Mouse (Mus musculus): ENCODE measurements around the gene Rora. TPM values are rescaled to one million over a fixed set of nuclear protein-coding genes. Genes with fewer than 3 reads are reported as not detected.

The Rora gene
- polyA plus RNA-seq, 1 experiment from 2014 or later = 11.1 TPM

DNA sequence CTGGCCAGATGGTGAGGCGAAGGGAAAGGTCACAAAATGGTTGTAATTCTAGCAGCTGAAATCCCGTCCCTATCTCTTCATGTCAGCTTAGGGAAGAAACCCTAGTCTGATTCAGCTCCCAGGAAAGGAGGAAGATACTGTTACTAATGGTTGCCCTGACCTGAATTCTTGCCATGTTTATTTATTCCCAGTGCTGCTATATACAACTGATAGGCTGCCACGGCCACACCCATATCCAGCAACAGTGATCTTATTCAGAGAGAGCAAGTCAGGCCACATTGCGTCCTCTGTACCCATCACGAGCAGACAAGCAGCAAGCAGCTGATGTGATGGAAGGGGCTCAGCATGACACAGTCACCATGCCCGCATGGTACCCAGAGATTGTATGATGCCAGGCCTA, 150.6 kb downstream of the Rora start:
- Histone ChIP-seq H3K4me2 (no peak overlapping the region), H3K9me3 (no peaks in the 10 kb centered on the region), H3K27me3 (no peaks in the 10 kb centered on the region), H3K36me3 (no peaks in the 10 kb centered on the region), H3K4me1 (replicated peaks) (peaks cover 29% of the 10 kb centered on the region), H3K27ac (replicated peaks) (peak overlapping the region; percentile 1; the same call in 1 of the 2 replicates), H3K9ac (no peak overlapping the region), H3K4me3 (no peak overlapping the region)
- 65% methylated on average over 6 of the region's 6 CpGs for WGBS
- ATAC-seq (ENCODE audit: low read depth) = no peak

DNA sequence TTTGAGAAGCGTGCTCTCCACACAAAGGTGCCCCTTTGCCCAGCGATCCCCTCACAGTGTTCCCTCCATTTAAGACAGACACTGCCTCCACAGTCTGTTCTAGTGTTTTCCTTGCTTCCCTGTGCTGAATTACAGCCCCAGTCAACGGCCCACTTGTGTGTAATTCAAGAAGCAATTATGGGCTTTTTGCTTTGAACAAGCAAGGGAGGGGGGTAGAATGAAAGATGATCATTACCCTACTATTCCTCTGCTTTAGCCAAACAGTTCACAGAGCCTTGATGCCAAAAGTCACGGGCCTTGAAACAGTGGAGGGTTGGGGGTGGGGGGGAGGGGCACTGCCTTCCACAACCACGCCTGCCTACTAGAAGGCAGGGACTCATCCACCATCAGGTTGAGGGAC, 152.2 kb downstream of the Rora start:
- ATAC-seq (ENCODE audit: low read depth) = peak; percentile 62
- Histone ChIP-seq H3K4me2 (no peak overlapping the region), H3K4me1 (replicated peaks) (peaks cover 32% of the 10 kb centered on the region), H3K27ac (replicated peaks) (peak overlapping the region; percentile 68), H3K27me3 (no peaks in the 10 kb centered on the region), H3K4me3 (no peak overlapping the region), H3K36me3 (no peaks in the 10 kb centered on the region), H3K9me3 (no peaks in the 10 kb centered on the region), H3K9ac (no peak overlapping the region)
- 15% methylated on average over 5 of the region's 5 CpGs for WGBS

DNA sequence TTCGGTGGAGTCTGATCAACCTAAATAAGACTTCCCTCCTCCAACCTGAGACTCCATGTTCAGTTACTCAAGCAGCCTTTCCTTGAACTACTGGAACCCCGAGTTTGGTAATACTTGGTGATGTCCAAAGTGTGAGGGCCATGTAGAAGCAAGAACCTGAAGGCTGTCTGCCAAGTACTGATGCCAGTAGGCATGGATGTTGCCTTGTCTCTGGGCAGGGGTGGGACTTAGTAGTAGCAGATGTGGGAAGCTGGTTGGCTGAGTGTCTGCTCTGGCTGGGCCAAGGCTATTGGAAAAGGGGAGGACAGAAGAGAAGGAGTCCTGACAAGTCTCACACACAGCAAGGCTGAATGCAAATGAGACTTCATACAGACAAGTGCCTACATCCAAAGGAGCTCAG, 154.1 kb downstream of the Rora start:
- no peaks in the 10 kb centered on the region for H3K27me3 ChIP-seq
- no peak overlapping the region for H3K4me2 ChIP-seq
- no peaks in the 10 kb centered on the region for H3K9me3 ChIP-seq
- WGBS = 91% methylated on average over 2 of the region's 2 CpGs
- no peak overlapping the region for H3K9ac ChIP-seq
- H3K27ac ChIP-seq (replicated peaks) = no peak overlapping the region
- ATAC-seq (ENCODE audit: low read depth) = no peak
- H3K4me3 ChIP-seq = no peak overlapping the region
- H3K4me1 ChIP-seq (replicated peaks) = peaks cover 39% of the 10 kb centered on the region
- no peaks in the 10 kb centered on the region for H3K36me3 ChIP-seq

DNA sequence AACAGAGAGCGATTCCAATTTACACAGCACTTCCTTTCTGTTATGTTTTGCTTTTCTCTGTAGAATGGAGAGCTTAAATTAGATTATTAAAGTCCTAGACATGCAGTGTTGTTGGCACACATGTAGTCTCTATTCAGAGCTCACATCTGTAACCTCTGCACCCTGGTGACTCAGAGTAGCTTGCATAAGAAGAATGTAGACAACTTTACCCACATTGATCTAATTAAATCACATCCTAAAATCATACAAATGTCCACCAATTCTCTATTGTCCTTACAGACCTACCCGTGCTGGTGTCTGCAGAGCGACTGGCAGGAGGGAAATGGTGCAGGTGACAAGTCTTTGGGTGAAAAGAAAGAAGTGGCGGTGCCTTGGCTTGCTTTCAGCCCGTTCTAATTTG, 155.9 kb downstream of the Rora start:
- H3K4me3 ChIP-seq = no peak overlapping the region
- peaks cover 38% of the 10 kb centered on the region for H3K4me1 ChIP-seq (replicated peaks)
- 75% methylated on average over 5 of the region's 5 CpGs for WGBS
- no peak overlapping the region for H3K9ac ChIP-seq
- no peaks in the 10 kb centered on the region for H3K27me3 ChIP-seq
- H3K36me3 ChIP-seq = no peaks in the 10 kb centered on the region
- no peak overlapping the region for H3K4me2 ChIP-seq
- no peak overlapping the region for H3K27ac ChIP-seq (replicated peaks)
- H3K9me3 ChIP-seq = no peaks in the 10 kb centered on the region
- no peak for ATAC-seq (ENCODE audit: low read depth)

DNA sequence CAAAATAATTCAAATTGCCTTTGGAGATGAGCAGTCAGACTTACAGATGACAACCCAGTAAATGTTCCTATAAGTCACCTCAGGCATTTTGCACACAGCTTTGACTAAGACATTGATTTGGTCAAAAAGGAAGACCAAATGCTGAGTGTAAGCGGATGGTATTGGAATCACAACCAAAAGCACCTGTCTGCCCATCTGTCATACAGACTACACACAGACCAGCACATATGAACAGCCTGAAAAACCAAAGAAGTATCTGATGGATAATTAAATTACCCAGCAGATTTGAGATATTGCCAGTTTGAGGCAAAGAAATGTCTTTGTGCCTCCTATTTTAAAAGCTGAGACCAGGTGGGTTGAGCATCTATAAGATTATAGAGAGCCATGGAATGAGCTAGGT, 161.1 kb downstream of the Rora start:
- Histone ChIP-seq H3K27ac (replicated peaks) (no peak overlapping the region), H3K9ac (no peak overlapping the region), H3K4me1 (replicated peaks) (peaks cover 17% of the 10 kb centered on the region), H3K9me3 (no peaks in the 10 kb centered on the region), H3K4me3 (no peak overlapping the region), H3K27me3 (no peaks in the 10 kb centered on the region), H3K36me3 (no peaks in the 10 kb centered on the region), H3K4me2 (no peak overlapping the region)
- ATAC-seq (ENCODE audit: low read depth) = no peak
- 82% methylated on average over 1 of the region's 1 CpGs for whole genome bisulfite sequencing

DNA sequence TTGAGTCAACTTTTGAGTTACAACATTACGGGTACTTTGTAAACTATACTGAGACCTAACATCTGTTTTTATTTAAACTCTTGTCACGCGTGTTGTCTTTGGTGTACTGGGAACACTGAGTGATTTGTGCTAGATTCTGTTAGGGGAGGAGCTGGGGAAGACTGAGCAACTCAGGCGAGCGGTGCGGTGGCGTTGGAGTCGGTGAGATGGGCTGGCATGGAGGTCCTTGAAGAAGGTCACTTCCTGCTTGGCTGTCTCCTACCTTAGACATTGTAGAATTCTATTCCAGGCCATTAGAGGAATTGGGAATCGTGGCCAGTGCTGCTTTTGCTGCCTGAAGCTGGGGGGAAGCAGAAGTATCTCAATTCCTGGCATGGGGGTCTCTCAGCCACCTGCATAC, 162.3 kb downstream of the Rora start:
- Histone ChIP-seq H3K4me3 (no peak overlapping the region), H3K27me3 (no peaks in the 10 kb centered on the region), H3K27ac (replicated peaks) (no peak overlapping the region), H3K9me3 (no peaks in the 10 kb centered on the region), H3K9ac (no peak overlapping the region), H3K36me3 (no peaks in the 10 kb centered on the region), H3K4me2 (no peak overlapping the region), H3K4me1 (replicated peaks) (peaks cover 24% of the 10 kb centered on the region)
- no peak for ATAC-seq (ENCODE audit: low read depth)
- 91% methylated on average over 9 of the region's 9 CpGs for WGBS

DNA sequence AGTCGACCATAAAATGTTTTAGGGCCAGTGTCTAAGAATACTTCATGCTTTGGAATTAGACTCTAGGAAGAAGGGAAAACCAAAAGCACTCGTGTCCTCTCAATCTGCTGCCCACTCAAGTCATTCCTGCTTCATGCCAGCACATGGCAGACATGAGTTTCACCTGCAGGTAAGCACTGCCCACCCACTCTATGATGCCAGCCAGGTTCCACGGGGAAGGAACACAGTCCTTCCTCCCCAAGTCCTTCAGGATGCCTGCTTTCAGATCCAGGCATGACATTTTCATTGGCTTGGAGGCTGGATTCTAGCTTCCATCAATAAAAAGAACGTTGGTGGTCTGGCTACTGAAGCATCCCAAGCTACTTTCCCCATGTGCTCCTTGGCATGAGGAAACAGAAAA, 166.4 kb downstream of the Rora start:
- Histone ChIP-seq H3K27ac (replicated peaks) (no peak overlapping the region), H3K36me3 (no peaks in the 10 kb centered on the region), H3K4me3 (no peak overlapping the region), H3K27me3 (no peaks in the 10 kb centered on the region), H3K4me1 (replicated peaks) (0 out of 2 replicates have a peak, but pooled peaks cover 8% of the 10 kb centered on the region), H3K9ac (no peak overlapping the region), H3K4me2 (no peak overlapping the region), H3K9me3 (no peaks in the 10 kb centered on the region)
- no peak for ATAC-seq (ENCODE audit: low read depth)
- 78% methylated on average over 4 of the region's 4 CpGs for WGBS

DNA sequence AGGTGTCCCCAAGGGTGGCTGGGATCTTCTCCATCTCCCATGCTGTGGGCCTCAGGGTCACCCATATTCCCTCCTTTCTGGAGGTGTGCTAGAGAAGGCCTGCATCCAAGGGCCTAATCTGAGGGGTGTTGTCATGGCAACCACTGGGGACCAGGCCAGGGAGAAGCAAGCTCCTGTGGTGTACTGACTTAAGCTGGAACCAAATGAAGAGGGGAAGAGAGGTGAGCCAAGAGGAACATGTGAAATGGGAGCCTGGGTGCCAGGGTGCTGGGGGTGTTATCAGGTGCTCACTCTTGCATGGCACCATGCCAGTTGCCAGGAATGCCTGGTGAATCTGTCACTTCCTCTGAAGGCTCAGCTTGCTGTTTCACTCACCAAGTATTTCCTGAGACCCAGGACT, 166.9 kb downstream of the Rora start:
- H3K27ac ChIP-seq (replicated peaks) = no peak overlapping the region
- no peak overlapping the region for H3K4me2 ChIP-seq
- ATAC-seq (ENCODE audit: low read depth) = no peak
- no peak overlapping the region for H3K9ac ChIP-seq
- no peaks in the 10 kb centered on the region for H3K27me3 ChIP-seq
- 0 out of 2 replicates have a peak, but pooled peaks cover 8% of the 10 kb centered on the region for H3K4me1 ChIP-seq (replicated peaks)
- no peaks in the 10 kb centered on the region for H3K9me3 ChIP-seq
- H3K4me3 ChIP-seq = no peak overlapping the region
- H3K36me3 ChIP-seq = no peaks in the 10 kb centered on the region

DNA sequence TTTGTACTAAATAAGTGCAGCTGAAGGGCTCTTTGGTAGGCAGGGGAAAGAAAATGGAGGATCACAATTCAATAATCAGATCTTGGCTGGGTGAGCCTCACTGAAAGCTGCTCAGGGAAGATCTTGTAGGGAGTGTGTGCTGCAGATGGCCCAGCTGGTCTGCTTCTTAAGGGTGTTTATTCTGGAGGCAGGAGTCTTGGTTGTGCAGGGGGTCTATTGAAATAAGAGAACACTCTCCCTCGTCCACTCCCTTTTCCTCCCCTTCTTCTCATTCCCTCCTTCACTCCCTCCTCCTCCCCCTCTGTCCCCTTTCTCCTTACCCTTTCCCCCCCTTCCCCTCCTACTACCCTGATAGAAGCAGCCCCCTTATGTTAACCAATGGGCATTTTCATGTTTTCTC, 167.8 kb downstream of the Rora start:
- 55% methylated on average over 1 of the region's 1 CpGs for WGBS
- H3K36me3 ChIP-seq = no peaks in the 10 kb centered on the region

DNA sequence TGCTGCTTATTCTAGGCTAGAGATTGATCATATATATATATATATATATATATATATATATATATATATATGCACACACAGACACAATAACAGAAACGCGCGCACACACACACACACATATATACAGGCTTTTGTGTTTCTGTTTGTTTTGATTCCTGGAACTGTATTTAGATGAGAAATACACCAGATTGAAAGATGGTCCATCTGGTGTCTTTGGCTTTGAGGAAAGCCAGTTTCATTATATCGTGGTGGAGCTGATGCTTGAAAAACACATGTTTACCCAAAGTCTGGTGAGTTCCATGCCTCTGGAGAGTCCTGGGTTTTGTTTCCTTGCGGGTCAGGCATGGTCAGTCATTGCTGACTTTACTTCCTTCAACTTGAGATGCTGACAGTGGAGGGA, 169.7 kb downstream of the Rora start:
- no peak overlapping the region for H3K4me2 ChIP-seq
- H3K36me3 ChIP-seq = no peaks in the 10 kb centered on the region
- no peak overlapping the region for H3K4me3 ChIP-seq
- H3K9me3 ChIP-seq = no peaks in the 10 kb centered on the region
- WGBS = 86% methylated on average over 5 of the region's 5 CpGs
- ATAC-seq (ENCODE audit: low read depth) = no peak
- H3K27me3 ChIP-seq = no peaks in the 10 kb centered on the region
- H3K27ac ChIP-seq (replicated peaks) = no peak overlapping the region
- no peak overlapping the region for H3K9ac ChIP-seq
- 0 out of 2 replicates have a peak, but pooled peaks cover 8% of the 10 kb centered on the region for H3K4me1 ChIP-seq (replicated peaks)

More for the DNA sequence above, 167.8 kb downstream of the Rora start:
- no peak overlapping the region for H3K27ac ChIP-seq (replicated peaks)
- no peaks in the 10 kb centered on the region for H3K9me3 ChIP-seq
- no peak overlapping the region for H3K9ac ChIP-seq
- no peaks in the 10 kb centered on the region for H3K27me3 ChIP-seq
- H3K4me2 ChIP-seq = no peak overlapping the region
- ATAC-seq (ENCODE audit: low read depth) = no peak
- no peak overlapping the region for H3K4me3 ChIP-seq
- 0 out of 2 replicates have a peak, but pooled peaks cover 8% of the 10 kb centered on the region for H3K4me1 ChIP-seq (replicated peaks)

DNA sequence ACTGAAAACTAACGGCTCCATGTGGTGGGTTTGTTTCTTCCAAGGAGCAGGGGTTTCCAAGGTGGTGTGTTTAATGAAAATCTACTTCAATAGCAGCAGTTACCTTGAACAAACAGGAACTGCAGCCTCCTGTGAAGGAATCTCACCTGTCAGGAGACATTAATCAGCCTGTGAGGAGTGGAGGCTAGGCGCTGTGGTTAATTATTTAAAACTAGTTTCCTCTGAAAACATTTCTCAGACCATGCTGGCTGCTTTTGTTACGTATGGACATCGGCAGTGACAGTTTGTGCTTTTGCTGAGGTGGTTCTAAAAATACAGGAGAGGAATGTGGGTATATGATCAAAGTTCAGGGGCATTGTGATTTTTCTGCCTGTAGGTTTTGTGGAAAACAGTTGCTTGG, 171.5 kb downstream of the Rora start:
- 80% methylated on average over 4 of the region's 4 CpGs for WGBS
- no peak overlapping the region for H3K9ac ChIP-seq
- no peak overlapping the region for H3K4me2 ChIP-seq
- no peaks in the 10 kb centered on the region for H3K27me3 ChIP-seq
- no peak overlapping the region for H3K4me3 ChIP-seq
- H3K9me3 ChIP-seq = no peaks in the 10 kb centered on the region
- no peak overlapping the region for H3K27ac ChIP-seq (replicated peaks)
- no peak for ATAC-seq (ENCODE audit: low read depth)
- 0 out of 2 replicates have a peak, but pooled peaks cover 7% of the 10 kb centered on the region for H3K4me1 ChIP-seq (replicated peaks)
- H3K36me3 ChIP-seq = no peaks in the 10 kb centered on the region

DNA sequence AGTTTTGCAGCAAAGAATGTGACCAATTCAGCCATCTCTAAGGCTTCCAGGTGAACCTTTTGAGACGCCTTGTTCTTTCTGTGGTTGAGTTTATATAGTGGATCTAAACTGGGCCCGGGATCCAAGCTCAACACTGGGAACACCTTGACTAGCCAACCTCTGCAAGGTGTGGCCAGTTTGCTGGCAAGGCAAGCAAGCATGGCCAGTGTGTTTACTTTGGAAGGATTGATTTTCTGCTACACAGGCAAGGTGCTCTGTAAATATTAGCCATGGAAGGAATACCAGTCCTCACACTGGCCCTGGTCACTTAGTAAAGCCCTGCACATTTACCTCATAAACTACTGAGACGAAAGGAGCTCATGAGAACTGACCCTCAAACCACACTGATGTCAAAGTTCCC, 172.3 kb downstream of the Rora start:
- 86% methylated on average over 3 of the region's 3 CpGs for WGBS
- no peaks in the 10 kb centered on the region for H3K9me3 ChIP-seq
- no peak overlapping the region for H3K4me3 ChIP-seq
- H3K4me1 ChIP-seq (replicated peaks) = no peaks in the 10 kb centered on the region
- no peak overlapping the region for H3K4me2 ChIP-seq
- H3K36me3 ChIP-seq = no peaks in the 10 kb centered on the region
- H3K27ac ChIP-seq (replicated peaks) = no peak overlapping the region
- no peak for ATAC-seq (ENCODE audit: low read depth)
- no peaks in the 10 kb centered on the region for H3K27me3 ChIP-seq
- no peak overlapping the region for H3K9ac ChIP-seq

DNA sequence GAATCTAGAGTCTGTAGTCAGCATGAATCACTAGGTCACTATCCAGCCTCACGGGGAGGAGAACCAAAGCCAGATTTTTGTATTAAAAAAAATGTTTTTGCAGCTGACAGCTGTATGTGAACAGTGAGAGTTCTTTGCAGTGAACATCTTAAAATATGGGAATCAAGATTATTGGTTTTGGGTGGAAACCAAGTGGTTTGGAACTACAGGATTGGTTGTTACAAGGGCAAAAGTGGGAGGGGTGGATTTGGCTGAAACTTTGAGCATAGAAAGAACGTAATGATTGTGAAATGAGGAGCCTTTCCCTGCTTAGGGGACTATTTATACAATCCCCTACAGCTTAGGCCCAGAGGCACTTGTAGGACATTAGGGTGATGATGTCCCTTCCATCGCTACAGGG, 173.9 kb downstream of the Rora start:
- no peak for ATAC-seq (ENCODE audit: low read depth)
- Histone ChIP-seq H3K27me3 (no peaks in the 10 kb centered on the region), H3K36me3 (no peaks in the 10 kb centered on the region), H3K4me2 (no peak overlapping the region), H3K9me3 (no peaks in the 10 kb centered on the region), H3K27ac (replicated peaks) (no peak overlapping the region), H3K4me1 (replicated peaks) (no peaks in the 10 kb centered on the region), H3K4me3 (no peak overlapping the region), H3K9ac (no peak overlapping the region)
- WGBS = 78% methylated on average over 3 of the region's 3 CpGs
